Mouse (Mus musculus): ENCODE measurements at regions not wholly inside any gene's neighbourhood (a gene's known extent, or its start where the extent isn't known, plus 50 kb on each side); places are given as distances from the start of the nearest gene placed in this dataset.

GRCm38 (mm10) chr13:48154414-48155105 is 106.5 kb upstream of the Id4 start:
- DNase-seq (ENCODE audit: extremely low spot score in 1 of 2, low spot score in 1 of 2): no peak

GRCm38 (mm10) chr13:48159020-48159910 is 101.8 kb upstream of the Id4 start:
- no peak for DNase-seq (ENCODE audit: extremely low spot score in 1 of 2, low spot score in 1 of 2)

GRCm38 (mm10) chr13:48160161-48160560 is 100.9 kb upstream of the Id4 start:
- no peak for DNase-seq (ENCODE audit: extremely low spot score in 1 of 2, low spot score in 1 of 2)

GRCm38 (mm10) chr13:48161339-48161738 is 99.7 kb upstream of the Id4 start:
- no peak for DNase-seq (ENCODE audit: extremely low spot score in 1 of 2, low spot score in 1 of 2)

GRCm38 (mm10) chr13:48164586-48164985 is 96.4 kb upstream of the Id4 start:
- DNase-seq (ENCODE audit: extremely low spot score in 1 of 2, low spot score in 1 of 2): no peak

- no peak for DNase-seq (ENCODE audit: extremely low spot score in 1 of 2, low spot score in 1 of 2)
Observed at GRCm38 (mm10) chr13:48165838-48166237, 95.2 kb upstream of the Id4 start.

GRCm38 (mm10) chr13:48167976-48168375 is 93.1 kb upstream of the Id4 start:
- no peak for DNase-seq (ENCODE audit: extremely low spot score in 1 of 2, low spot score in 1 of 2)

GRCm38 (mm10) chr13:48171309-48171953 is 89.6 kb upstream of the Id4 start:
- no peak for DNase-seq (ENCODE audit: extremely low spot score in 1 of 2, low spot score in 1 of 2)

- DNase-seq (ENCODE audit: extremely low spot score in 1 of 2, low spot score in 1 of 2): no peak
Observed at GRCm38 (mm10) chr13:48171994-48172393, 89.0 kb upstream of the Id4 start.

GRCm38 (mm10) chr13:48192476-48192875 is 68.6 kb upstream of the Id4 start:
- DNase-seq (ENCODE audit: extremely low spot score in 1 of 2, low spot score in 1 of 2): no peak

GRCm38 (mm10) chr13:48193942-48194341 is 67.1 kb upstream of the Id4 start:
- DNase-seq (ENCODE audit: extremely low spot score in 1 of 2, low spot score in 1 of 2): no peak

- DNase-seq (ENCODE audit: extremely low spot score in 1 of 2, low spot score in 1 of 2): no peak
Observed at GRCm38 (mm10) chr13:48207824-48208223, 53.2 kb upstream of the Id4 start.
